Mouse (Mus musculus) bone marrow macrophage, adult 2 months (primary cell): ENCODE data around the gene Brwd1.

Experiments
- CTCF ChIP-seq: IDR thresholded peaks from 2 replicates; pipeline ENCODE4 v1.5.1; 2012; ENCODE audit warnings: low read depth, mild to moderate bottlenecking, low read length, moderate library complexity
- POLR2A ChIP-seq: IDR thresholded peaks from 2 replicates; pipeline ENCODE4 v1.6.1; 2012; ENCODE audit warnings: mild to moderate bottlenecking, low read depth, low read length, borderline replicate concordance

DNA sequence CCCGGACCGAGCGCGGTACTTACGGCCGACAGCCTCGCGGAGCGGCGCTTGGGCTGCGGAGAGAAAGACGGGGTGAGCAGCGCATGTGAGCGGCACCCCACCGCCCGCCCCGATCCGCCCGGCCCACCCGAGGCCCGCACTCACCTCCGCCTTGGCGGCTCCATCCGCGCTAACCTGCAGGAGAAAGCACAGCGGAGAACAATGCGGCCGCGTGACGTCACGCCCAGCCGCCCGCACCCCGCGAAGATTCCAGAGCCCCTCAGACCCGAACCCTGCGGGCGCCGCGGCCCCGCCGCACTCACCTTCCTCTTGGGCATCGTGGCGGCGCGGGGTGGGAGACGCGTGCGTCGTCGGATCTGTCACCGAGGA lies 44.9 kb upstream of the Brwd1 start:
- no peak for TF ChIP-seq CTCF
- TF ChIP-seq POLR2A, result no peak
